ENCODE assay signal across 8 mouse cellular contexts in genomic region chr5:144256888-144257287, GRCm38 (mm10). TPM values are rescaled to one million over a fixed set of nuclear protein-coding genes. Genes with fewer than 3 reads are reported as not detected.
A peak's percentile ranks its signal among the peaks of the same experiment; 100 is the strongest.
DNase-seq lines count a peak whose midpoint lies in the region; ATAC-seq lines count a peak whose summit lies in the region.

No protein-coding gene starts in this region.

- peak overlapping the region; percentile 83 for H3K4me3 ChIP-seq in lung, embryonic 15.5 days
- peak overlapping the region; percentile 99 for H3K4me3 ChIP-seq in forebrain, embryonic 10.5 days
- H3K4me3 ChIP-seq in limb, embryonic 11.5 days (ENCODE audit: low read depth, low read length) = peak overlapping the region; percentile 98
- peak overlapping the region; percentile 98 for H3K4me3 ChIP-seq in neural tube, embryonic 15.5 days (replicated peaks)

- ATAC-seq in lung, embryonic 15.5 days (ENCODE audit: borderline replicate concordance, extremely low read depth, low FRiP score, low TSS enrichment) = no peak
- ATAC-seq in limb, embryonic 11.5 days (ENCODE audit: insufficient number of reproducible peaks, low FRiP score, low TSS enrichment, low read depth) = no peak
- no peak for ATAC-seq in neural tube, embryonic 15.5 days (ENCODE audit: low FRiP score)

- DNase-seq in lung, adult 18-20 months = no peak
- DNase-seq in forebrain, embryonic 10.5 days (ENCODE audit: extremely low spot score, low spot score) = peak; percentile 26
- DNase-seq in limb, embryonic 11.5 days (ENCODE audit: low spot score) = peak; percentile 28
- no peak for DNase-seq in urinary bladder, postnatal 25 days (ENCODE audit: low spot score)
- DNase-seq in layer of hippocampus, adult 9-10 months (ENCODE audit: low spot score) = no peak
- DNase-seq in right cerebral cortex, postnatal 14 days = no peak

- H3K4me2 ChIP-seq in lung, embryonic 15.5 days = peak overlapping the region; percentile 81
- H3K4me2 ChIP-seq in limb, embryonic 11.5 days (ENCODE audit: low read depth, severe bottlenecking) = peak overlapping the region; percentile 86
- H3K4me2 ChIP-seq in neural tube, embryonic 15.5 days = peak overlapping the region; percentile 78

- H3K36me3 ChIP-seq in lung, embryonic 15.5 days = peaks cover 12% of the 10 kb centered on the region; the same call in 1 of the 2 replicates
- H3K36me3 ChIP-seq in forebrain, embryonic 10.5 days (replicated peaks) = peaks cover 49% of the 10 kb centered on the region
- H3K36me3 ChIP-seq in limb, embryonic 11.5 days (ENCODE audit: control insufficient read depth, insufficient read depth, low read length) = no peaks in the 10 kb centered on the region; the same call in 1 of the 2 replicates
- H3K36me3 ChIP-seq in neural tube, embryonic 15.5 days = no peaks in the 10 kb centered on the region

- 16% methylated on average over 1 of the region's 1 CpGs for WGBS in lung, embryonic 15.5 days
- 48% methylated on average over 1 of the region's 1 CpGs for WGBS in forebrain, embryonic 10.5 days
- 47% methylated on average over 1 of the region's 1 CpGs for WGBS in limb, embryonic 11.5 days
- WGBS in neural tube, embryonic 15.5 days = 30% methylated on average over 1 of the region's 1 CpGs

- no peaks in the 10 kb centered on the region for H3K9me3 ChIP-seq in lung, embryonic 15.5 days
- H3K9me3 ChIP-seq in forebrain, embryonic 10.5 days = no peaks in the 10 kb centered on the region
- H3K9me3 ChIP-seq in limb, embryonic 11.5 days (ENCODE audit: control insufficient read depth, low read length) = no peaks in the 10 kb centered on the region
- H3K9me3 ChIP-seq in neural tube, embryonic 15.5 days (replicated peaks) = no peaks in the 10 kb centered on the region

- H3K4me1 ChIP-seq in lung, embryonic 15.5 days = peaks cover 63% of the 10 kb centered on the region
- H3K4me1 ChIP-seq in forebrain, embryonic 10.5 days = peaks cover 60% of the 10 kb centered on the region
- peaks cover 28% of the 10 kb centered on the region for H3K4me1 ChIP-seq in limb, embryonic 11.5 days (ENCODE audit: control insufficient read depth, insufficient read depth, low read length)
- H3K4me1 ChIP-seq in neural tube, embryonic 15.5 days = peaks cover 50% of the 10 kb centered on the region

- no peaks in the 10 kb centered on the region for H3K27me3 ChIP-seq in lung, embryonic 15.5 days
- H3K27me3 ChIP-seq in forebrain, embryonic 10.5 days (ENCODE audit: poor library complexity, severe bottlenecking) = no peaks in the 10 kb centered on the region
- H3K27me3 ChIP-seq in limb, embryonic 11.5 days (ENCODE audit: control insufficient read depth, insufficient read depth, low read length) = no peaks in the 10 kb centered on the region
- no peaks in the 10 kb centered on the region for H3K27me3 ChIP-seq in neural tube, embryonic 15.5 days (replicated peaks)

- peak overlapping the region; percentile 83 for H3K9ac ChIP-seq in lung, embryonic 15.5 days
- H3K9ac ChIP-seq in limb, embryonic 11.5 days (ENCODE audit: low read length) = peak overlapping the region; percentile 95
- H3K9ac ChIP-seq in neural tube, embryonic 15.5 days (replicated peaks) = peak overlapping the region; percentile 92

- peak overlapping the region; percentile 93 for H3K27ac ChIP-seq in lung, embryonic 15.5 days
- peak overlapping the region; percentile 98 for H3K27ac ChIP-seq in forebrain, embryonic 10.5 days
- peak overlapping the region; percentile 87; the same call in 1 of the 2 replicates for H3K27ac ChIP-seq in limb, embryonic 11.5 days (replicated peaks; ENCODE audit: low read depth, low read length)
- peak overlapping the region; percentile 85 for H3K27ac ChIP-seq in neural tube, embryonic 15.5 days (replicated peaks)

RNA-seq across cellular contexts. Expression of gene Bri3, which starts 12.7 kb away (rescaled TPM):
- 123 and 129 TPM in 2 replicates for polyA plus RNA-seq in lung, embryonic 15.5 days (2015; fragmentation: Nextera tagmentation; extraction: Ambion mirVana)
- 113 and 119 TPM in 2 replicates for polyA plus RNA-seq in forebrain, embryonic 10.5 days (2016; fragmentation: Nextera tagmentation; extraction: Ambion mirVana)
- 128 and 132 TPM in 2 replicates for polyA plus RNA-seq in limb, embryonic 11.5 days (2014; fragmentation: Nextera tagmentation; extraction: Ambion mirVana)
- polyA plus RNA-seq in neural tube, embryonic 15.5 days (2015; fragmentation: Nextera tagmentation; extraction: Ambion mirVana) = 91.9 and 106 TPM in 2 replicates

RNA-seq across cellular contexts. Expression of gene Tecpr1, which starts 33.5 kb away (rescaled TPM):
- polyA plus RNA-seq in lung, embryonic 15.5 days (2015; fragmentation: Nextera tagmentation; extraction: Ambion mirVana) = 21.2 and 25.1 TPM in 2 replicates
- 18.1 and 19.9 TPM in 2 replicates for polyA plus RNA-seq in forebrain, embryonic 10.5 days (2016; fragmentation: Nextera tagmentation; extraction: Ambion mirVana)
- 11.3 and 13.5 TPM in 2 replicates for polyA plus RNA-seq in limb, embryonic 11.5 days (2014; fragmentation: Nextera tagmentation; extraction: Ambion mirVana)
- 40.3 and 42.6 TPM in 2 replicates for polyA plus RNA-seq in neural tube, embryonic 15.5 days (2015; fragmentation: Nextera tagmentation; extraction: Ambion mirVana)

Comparison
In these comparisons a context has a peak if more than half of its experiments do, and no peak if none do; other contexts are left out.
1. DNase-seq: peak in forebrain, embryonic 10.5 days (single experiment) and limb, embryonic 11.5 days (single experiment); none in lung, adult 18-20 months (0 of 2), urinary bladder, postnatal 25 days (single experiment), layer of hippocampus, adult 9-10 months (single experiment) and right cerebral cortex, postnatal 14 days (single experiment).
2. Peak in every context shown above with its lines, with median percentiles within 50 percentile points of each other: H3K27ac ChIP-seq, H3K4me2 ChIP-seq, H3K4me3 ChIP-seq and H3K9ac ChIP-seq.